Mouse (Mus musculus) liver, adult 2 months (tissue): Measurements from ENCODE around the gene Pkdrej. TPM values are rescaled to one million over a fixed set of nuclear protein-coding genes. Genes with fewer than 3 reads are reported as not detected.

Experiments used
- DNase-seq: peaks from one replicate; pipeline ENCODE4 v3.0.0-alpha.2; 2011; ENCODE audit warnings: low read depth, low spot score; ENCODE audit errors: extremely low read depth
- H3K27ac ChIP-seq: fragments of 200-500 bp; replicated peaks from 2 replicates; pipeline ENCODE4 v1.5.1; 2012; ENCODE audit warnings: low read depth, mild to moderate bottlenecking, control low read depth, inconsistent platforms, low read length; ENCODE audit not compliant: insufficient read depth
- H3K27me3 ChIP-seq: fragments of 200-500 bp; 2 replicates; pipeline ENCODE4 v1.6.1; 2012; ENCODE audit warnings: mild to moderate bottlenecking, moderate library complexity, low read length, inconsistent platforms; ENCODE audit not compliant: control insufficient read depth, insufficient read depth
- H3K36me3 ChIP-seq: fragments of 200-500 bp; 2 replicates; pipeline ENCODE4 v1.6.1; 2012; ENCODE audit warnings: low read length, inconsistent platforms; ENCODE audit not compliant: control insufficient read depth, insufficient read depth
- H3K4me1 ChIP-seq: fragments of 200-500 bp; 2 replicates; pipeline ENCODE4 v1.6.1; 2011; ENCODE audit warnings: low read length; ENCODE audit not compliant: control insufficient read depth, insufficient read depth
- H3K4me3 ChIP-seq: fragments of 200-500 bp; 2 replicates; pipeline ENCODE4 v1.5.1; 2011; ENCODE audit warnings: low read depth, mild to moderate bottlenecking, control low read depth, low read length, moderate library complexity; ENCODE audit not compliant: insufficient read depth
- H3K79me2 ChIP-seq: fragments of 200-500 bp; 2 replicates; pipeline ENCODE4 v1.6.1; 2012; ENCODE audit warnings: inconsistent platforms, mild to moderate bottlenecking, low read length, moderate library complexity; ENCODE audit not compliant: control insufficient read depth, insufficient read depth
- H3K9ac ChIP-seq: fragments of 200-500 bp; 2 replicates; pipeline ENCODE4 v1.6.1; 2012; ENCODE audit warnings: low read depth, mild to moderate bottlenecking, control low read depth, inconsistent platforms, low read length
- CTCF ChIP-seq: fragments of 200-500 bp; IDR thresholded peaks from 2 replicates; pipeline ENCODE4 v1.5.1; 2011; ENCODE audit warnings: low read depth, low read length, control low read depth
- POLR2A ChIP-seq: fragments of 200-500 bp; IDR thresholded peaks from 2 replicates; pipeline ENCODE4 v1.6.1; 2011; ENCODE audit warnings: low read length, control low read depth; ENCODE audit not compliant: insufficient read depth; ENCODE audit errors: extremely low read depth
- WGBS: fragments of 180-500 bp; shearing (Covaris S2); methylation state at CpG from one replicate; pipeline ENCODE4 v1.1.7; 2018; 5-methylcytosine and 5-hydroxymethylcytosine counted together
- polyA plus RNA-seq: library from polyadenylated mRNA; depleted of rRNA; stranded (reverse); fragments of >200 nt; gene quantifications from 2 replicates; pipeline ENCODE4 v1.2.3, GENCODE M21; 2012
- total RNA-seq: library from RNA; depleted of rRNA; stranded (reverse); fragments of >200 nt; gene quantifications from 2 replicates; pipeline ENCODE4 v1.2.3, GENCODE M21; 2014

Gene Pkdrej
- total and polyA plus RNA-seq, 2 experiments: 0.01 to 0.09 TPM

DNA sequence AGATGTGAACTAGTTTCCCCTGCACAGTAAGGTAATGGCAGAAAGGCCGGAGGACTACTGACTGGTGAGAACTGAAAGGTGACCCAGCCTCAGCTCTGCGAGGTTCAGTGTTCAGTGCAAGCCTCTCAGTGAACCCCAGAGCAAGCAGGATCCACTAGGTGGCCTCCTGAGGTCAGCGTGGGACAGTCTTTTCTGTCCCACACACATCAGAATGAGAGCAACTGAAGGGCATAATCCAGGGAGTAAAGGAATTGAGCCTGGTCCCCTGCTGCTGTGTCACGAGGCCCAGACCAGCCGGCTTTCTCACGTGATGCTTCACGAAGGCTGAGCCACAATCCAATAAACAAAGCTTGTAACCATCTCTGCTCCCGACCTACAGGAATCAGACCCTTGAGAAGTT, 13.1 kb downstream of the Pkdrej start:
- DNase-seq: peak; percentile 62
- 34% methylated on average over 8 of the region's 8 CpGs for WGBS
- Histone ChIP-seq H3K27ac (no peak overlapping the region; the same call in 1 of the 2 replicates), H3K27me3 (no peaks in the 10 kb centered on the region), H3K4me1 (peaks cover 8% of the 10 kb centered on the region), H3K9ac (no peak overlapping the region), H3K36me3 (peaks cover 12% of the 10 kb centered on the region), H3K79me2 (no peaks in the 10 kb centered on the region), H3K4me3 (no peak overlapping the region)
- TF ChIP-seq CTCF: peak; percentile 50; the same call in 1 of the 2 replicates
- no peak for TF ChIP-seq POLR2A

DNA sequence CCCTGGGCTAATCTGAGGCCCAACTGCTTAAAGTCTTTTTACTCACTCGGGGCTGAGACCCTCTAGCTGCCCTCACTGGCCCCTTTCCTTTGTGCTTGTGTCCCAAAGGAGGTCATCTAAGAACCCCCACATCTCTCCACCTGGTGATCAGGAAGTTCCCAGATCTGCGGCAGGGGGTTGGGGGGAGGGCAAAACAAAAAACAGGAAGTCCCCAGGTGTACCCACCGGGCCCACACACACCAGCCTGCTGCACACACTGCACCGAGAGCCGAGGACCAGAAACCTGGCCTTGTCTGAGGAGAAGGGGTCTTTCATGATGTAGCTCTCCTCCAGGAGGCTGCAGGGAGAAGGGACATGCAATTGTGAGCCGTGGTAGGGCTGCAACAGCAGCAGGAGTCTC, 13.5 kb downstream of the Pkdrej start:
- Histone ChIP-seq H3K4me1 (peaks cover 8% of the 10 kb centered on the region), H3K27ac (no peak overlapping the region; the same call in 1 of the 2 replicates), H3K36me3 (peaks cover 16% of the 10 kb centered on the region), H3K4me3 (no peak overlapping the region), H3K9ac (no peak overlapping the region), H3K79me2 (no peaks in the 10 kb centered on the region), H3K27me3 (no peaks in the 10 kb centered on the region)
- no peak for DNase-seq
- TF ChIP-seq CTCF: no peak
- no peak for TF ChIP-seq POLR2A
- WGBS: 57% methylated on average over 6 of the region's 6 CpGs

- Histone ChIP-seq H3K36me3 (peaks cover 21% of the 10 kb centered on the region), H3K27me3 (no peaks in the 10 kb centered on the region), H3K4me1 (peaks cover 8% of the 10 kb centered on the region), H3K4me3 (no peak overlapping the region), H3K79me2 (no peaks in the 10 kb centered on the region), H3K27ac (no peak overlapping the region), H3K9ac (no peak overlapping the region)
- 64% methylated on average over 4 of the region's 4 CpGs for WGBS
- TF ChIP-seq CTCF (no peak), POLR2A (no peak)
- DNase-seq: no peak
These were observed 14.1 kb downstream of the Pkdrej start for GRCm38 (mm10) chr15:85807404-85807803.

DNA sequence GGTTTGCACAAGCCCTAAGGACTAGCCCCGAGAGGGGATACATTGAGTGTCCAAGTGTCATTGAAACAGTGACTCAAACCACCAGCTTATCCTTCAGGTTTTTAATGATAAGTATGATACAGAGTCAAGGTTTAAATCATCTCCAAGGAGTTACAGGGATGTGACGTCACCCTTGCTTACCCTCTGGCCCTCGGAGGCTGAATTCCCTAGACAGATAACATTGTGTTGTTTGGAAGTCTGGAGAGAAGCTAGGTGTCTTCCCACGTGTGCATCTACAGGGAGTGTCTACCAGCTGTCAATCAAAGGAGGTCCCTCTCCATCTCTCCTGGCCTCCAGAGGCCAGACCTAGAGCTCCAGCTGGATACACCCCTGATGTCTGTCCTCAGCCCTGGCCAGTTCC, 14.6 kb downstream of the Pkdrej start:
- TF ChIP-seq POLR2A (no peak), CTCF (no peak)
- Histone ChIP-seq H3K27me3 (no peaks in the 10 kb centered on the region), H3K36me3 (peaks cover 26% of the 10 kb centered on the region), H3K79me2 (no peaks in the 10 kb centered on the region), H3K4me1 (peaks cover 8% of the 10 kb centered on the region), H3K4me3 (no peak overlapping the region), H3K27ac (no peak overlapping the region), H3K9ac (no peak overlapping the region)
- no peak for DNase-seq
- 34% methylated on average over 4 of the region's 4 CpGs for WGBS

DNA sequence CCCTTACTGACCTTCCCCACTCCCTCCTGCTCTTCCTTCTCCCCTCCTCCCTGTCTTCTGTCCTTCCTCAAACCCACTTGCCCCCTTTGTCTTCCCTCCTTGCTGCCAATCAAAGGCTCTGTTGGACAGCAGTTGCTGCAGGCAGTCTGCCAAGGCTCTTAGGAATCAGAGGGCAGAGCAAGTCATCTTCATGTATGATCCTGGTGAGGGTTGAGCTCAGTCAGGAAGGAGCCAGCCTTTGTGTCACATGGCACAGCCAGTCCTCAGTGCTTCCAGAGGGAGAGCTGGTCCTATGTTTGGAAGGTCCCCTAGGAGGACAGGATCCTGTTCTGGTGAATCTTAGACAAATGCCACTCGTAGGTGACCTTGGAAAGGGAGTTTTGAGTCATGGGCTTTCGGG, 18.6 kb downstream of the Pkdrej start:
- H3K27ac ChIP-seq: no peak overlapping the region
- WGBS: 76% methylated on average over 2 of the region's 2 CpGs
- H3K9ac ChIP-seq: no peak overlapping the region
- peaks cover 61% of the 10 kb centered on the region for H3K36me3 ChIP-seq
- peak; percentile 60 for DNase-seq
- H3K79me2 ChIP-seq: no peaks in the 10 kb centered on the region
- H3K4me3 ChIP-seq: no peak overlapping the region
- H3K4me1 ChIP-seq: no peaks in the 10 kb centered on the region
- no peaks in the 10 kb centered on the region for H3K27me3 ChIP-seq
- TF ChIP-seq POLR2A (no peak), CTCF (no peak)

DNA sequence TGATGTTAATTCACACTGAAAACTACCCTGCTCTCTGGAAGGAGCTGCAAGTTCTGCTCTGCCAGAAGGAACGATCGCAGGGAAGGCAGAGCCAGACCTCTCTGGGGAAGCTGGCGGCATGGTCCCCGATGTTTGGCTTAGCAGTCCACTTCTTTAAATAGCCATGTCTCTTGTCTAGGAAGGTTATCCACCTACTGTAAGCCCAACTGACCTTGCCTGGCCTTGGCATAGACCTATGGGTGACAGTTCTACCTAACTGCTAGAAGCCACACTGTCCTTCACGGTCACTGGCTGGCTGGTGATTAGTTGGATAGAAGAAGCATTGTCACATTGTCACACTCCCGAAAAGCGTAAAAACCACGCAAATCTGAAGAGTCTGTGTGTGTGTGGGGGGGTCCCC, 22.9 kb downstream of the Pkdrej start:
- TF ChIP-seq CTCF (no peak), POLR2A (no peak)
- no peak overlapping the region for H3K4me3 ChIP-seq
- DNase-seq: no peak
- H3K36me3 ChIP-seq: peaks cover 88% of the 10 kb centered on the region
- no peak overlapping the region for H3K9ac ChIP-seq
- WGBS: 90% methylated on average over 8 of the region's 8 CpGs
- no peak overlapping the region for H3K27ac ChIP-seq
- H3K4me1 ChIP-seq: no peaks in the 10 kb centered on the region
- H3K79me2 ChIP-seq: no peaks in the 10 kb centered on the region; the same call in 1 of the 2 replicates
- no peaks in the 10 kb centered on the region for H3K27me3 ChIP-seq
